Mouse (Mus musculus) midbrain, embryonic 12.5 days (tissue): ENCODE data around the gene Ripply3. TPM values are rescaled to one million over a fixed set of nuclear protein-coding genes. Genes with fewer than 3 reads are reported as not detected.

ENCODE experiments used
- ATAC-seq: fragments of 200-750 bp; cut with Nextera tagmentation; 2 replicates; pipeline ENCODE4 v1.8.0; 2017; ENCODE audit warnings: low read depth, moderate TSS enrichment, moderate library complexity; ENCODE audit not compliant: low FRiP score
- H3K27ac ChIP-seq: fragments of 300-500 bp; sonication (generic); replicated peaks from 2 replicates; pipeline ENCODE4 v1.5.1; 2016; ENCODE audit warnings: mild to moderate bottlenecking
- H3K27me3 ChIP-seq: fragments of 300-500 bp; sonication (generic); 2 replicates; pipeline ENCODE4 v1.6.1; 2016; ENCODE audit warnings: mild to moderate bottlenecking
- H3K36me3 ChIP-seq: fragments of 300-500 bp; sonication (generic); 2 replicates; pipeline ENCODE4 v1.6.1; 2016
- H3K4me1 ChIP-seq: fragments of 300-500 bp; sonication (generic); 2 replicates; pipeline ENCODE4 v1.6.1; 2016
- H3K4me2 ChIP-seq: fragments of 300-500 bp; sonication (generic); replicated peaks from 2 replicates; pipeline ENCODE4 v1.6.1; 2016; ENCODE audit warnings: mild to moderate bottlenecking, moderate library complexity
- H3K4me3 ChIP-seq: fragments of 300-500 bp; sonication (generic); 2 replicates; pipeline ENCODE4 v1.5.1; 2016; ENCODE audit warnings: mild to moderate bottlenecking
- H3K9ac ChIP-seq: fragments of 300-500 bp; sonication (generic); replicated peaks from 2 replicates; pipeline ENCODE4 v1.6.1; 2016; ENCODE audit warnings: mild to moderate bottlenecking, moderate library complexity
- H3K9me3 ChIP-seq: fragments of 300-500 bp; sonication (generic); 2 replicates; pipeline ENCODE4 v1.6.1; 2016; ENCODE audit warnings: mild to moderate bottlenecking
- WGBS: fragments of 180-500 bp; shearing (Covaris S2); methylation state at CpG from one replicate; pipeline ENCODE4 v1.1.7; 2016; 5-methylcytosine and 5-hydroxymethylcytosine counted together
- polyA plus RNA-seq: library from polyadenylated mRNA; unstranded; fragments of >200 nt; fragmentation: Nextera tagmentation; extraction: Ambion mirVana; gene quantifications from 2 replicates; pipeline ENCODE4 v1.2.1, GENCODE M21; 2016

The Ripply3 gene
- polyA plus RNA-seq, 1 experiment from 2014 or later: 3.4 TPM

- Histone ChIP-seq H3K27ac (no peak overlapping the region), H3K4me3 (no peak overlapping the region), H3K27me3 (no peaks in the 10 kb centered on the region), H3K4me1 (0 out of 2 replicates have a peak, but pooled peaks cover 9% of the 10 kb centered on the region), H3K36me3 (no peaks in the 10 kb centered on the region), H3K4me2 (no peak overlapping the region), H3K9ac (no peak overlapping the region), H3K9me3 (no peaks in the 10 kb centered on the region)
- WGBS: 82% methylated on average over 7 of the region's 7 CpGs
- no peak for ATAC-seq
Observed at GRCm38 (mm10) chr16:94347080-94347731, 19.0 kb downstream of the Ripply3 start.

- Histone ChIP-seq H3K27ac (no peak overlapping the region), H3K4me1 (peaks cover 14% of the 10 kb centered on the region; the same call in 1 of the 2 replicates), H3K27me3 (no peaks in the 10 kb centered on the region), H3K4me2 (no peak overlapping the region), H3K9me3 (no peaks in the 10 kb centered on the region), H3K36me3 (no peaks in the 10 kb centered on the region), H3K4me3 (no peak overlapping the region), H3K9ac (no peak overlapping the region)
- ATAC-seq: no peak
- WGBS: 90% methylated on average over 2 of the region's 2 CpGs
Observed at GRCm38 (mm10) chr16:94348779-94349178, 20.6 kb downstream of the Ripply3 start.

GRCm38 (mm10) chr16:94349588-94350286 is 21.5 kb downstream of the Ripply3 start:
- Histone ChIP-seq H3K36me3 (no peaks in the 10 kb centered on the region), H3K27me3 (no peaks in the 10 kb centered on the region), H3K27ac (no peak overlapping the region), H3K9ac (no peak overlapping the region), H3K4me1 (peaks cover 14% of the 10 kb centered on the region; the same call in 1 of the 2 replicates), H3K4me2 (no peak overlapping the region), H3K4me3 (no peak overlapping the region), H3K9me3 (no peaks in the 10 kb centered on the region)
- ATAC-seq: no peak
- WGBS: 71% methylated on average over 11 of the region's 11 CpGs

GRCm38 (mm10) chr16:94350287-94350677 is 22.1 kb downstream of the Ripply3 start:
- Histone ChIP-seq H3K4me3 (no peak overlapping the region), H3K27ac (no peak overlapping the region), H3K9ac (no peak overlapping the region), H3K36me3 (no peaks in the 10 kb centered on the region), H3K9me3 (no peaks in the 10 kb centered on the region), H3K4me1 (peaks cover 14% of the 10 kb centered on the region; the same call in 1 of the 2 replicates), H3K4me2 (no peak overlapping the region), H3K27me3 (no peaks in the 10 kb centered on the region)
- 70% methylated on average over 10 of the region's 10 CpGs for WGBS
- ATAC-seq: no peak

GRCm38 (mm10) chr16:94354450-94354849 is 26.2 kb downstream of the Ripply3 start:
- no peaks in the 10 kb centered on the region for H3K36me3 ChIP-seq
- no peak overlapping the region for H3K9ac ChIP-seq
- no peak overlapping the region for H3K4me3 ChIP-seq
- H3K27ac ChIP-seq: no peak overlapping the region
- ATAC-seq: no peak
- no peaks in the 10 kb centered on the region for H3K9me3 ChIP-seq
- H3K27me3 ChIP-seq: no peaks in the 10 kb centered on the region
- peaks cover 14% of the 10 kb centered on the region; the same call in 1 of the 2 replicates for H3K4me1 ChIP-seq
- 61% methylated on average over 9 of the region's 9 CpGs for WGBS
- no peak overlapping the region for H3K4me2 ChIP-seq

- Histone ChIP-seq H3K4me3 (no peak overlapping the region), H3K27me3 (no peaks in the 10 kb centered on the region), H3K9ac (no peak overlapping the region), H3K4me1 (peaks cover 5% of the 10 kb centered on the region; the same call in 1 of the 2 replicates), H3K36me3 (no peaks in the 10 kb centered on the region), H3K27ac (no peak overlapping the region), H3K4me2 (no peak overlapping the region), H3K9me3 (no peaks in the 10 kb centered on the region)
- 76% methylated on average over 7 of the region's 7 CpGs for WGBS
- no peak for ATAC-seq
Observed at GRCm38 (mm10) chr16:94356046-94356445, 27.8 kb downstream of the Ripply3 start.

GRCm38 (mm10) chr16:94356776-94357494 is 28.7 kb downstream of the Ripply3 start:
- WGBS: 89% methylated on average over 11 of the region's 11 CpGs
- Histone ChIP-seq H3K4me2 (no peak overlapping the region), H3K9me3 (no peaks in the 10 kb centered on the region), H3K4me1 (peaks cover 6% of the 10 kb centered on the region), H3K27me3 (no peaks in the 10 kb centered on the region), H3K9ac (no peak overlapping the region), H3K4me3 (no peak overlapping the region), H3K36me3 (no peaks in the 10 kb centered on the region), H3K27ac (no peak overlapping the region)
- no peak for ATAC-seq

GRCm38 (mm10) chr16:94358091-94358490 is 29.9 kb downstream of the Ripply3 start:
- H3K9ac ChIP-seq: no peak overlapping the region
- H3K36me3 ChIP-seq: no peaks in the 10 kb centered on the region
- H3K27ac ChIP-seq: no peak overlapping the region
- peaks cover 12% of the 10 kb centered on the region for H3K4me1 ChIP-seq
- H3K4me3 ChIP-seq: no peak overlapping the region
- no peaks in the 10 kb centered on the region for H3K27me3 ChIP-seq
- no peaks in the 10 kb centered on the region for H3K9me3 ChIP-seq
- WGBS: 89% methylated on average over 3 of the region's 3 CpGs
- no peak overlapping the region for H3K4me2 ChIP-seq
- no peak for ATAC-seq

GRCm38 (mm10) chr16:94360578-94361350 is 32.5 kb downstream of the Ripply3 start:
- Histone ChIP-seq H3K4me2 (no peak overlapping the region), H3K36me3 (peaks cover 8% of the 10 kb centered on the region; the same call in 1 of the 2 replicates), H3K4me1 (peaks cover 6% of the 10 kb centered on the region), H3K27me3 (no peaks in the 10 kb centered on the region), H3K9ac (no peak overlapping the region), H3K9me3 (no peaks in the 10 kb centered on the region), H3K4me3 (no peak overlapping the region), H3K27ac (no peak overlapping the region)
- WGBS: 91% methylated on average over 13 of the region's 13 CpGs
- no peak for ATAC-seq

- no peak overlapping the region for H3K4me2 ChIP-seq
- peaks cover 8% of the 10 kb centered on the region; the same call in 1 of the 2 replicates for H3K36me3 ChIP-seq
- 0 out of 2 replicates have a peak overlapping the region, but pooled peaks have one; percentile 17 for H3K27ac ChIP-seq
- H3K27me3 ChIP-seq: no peaks in the 10 kb centered on the region
- H3K4me3 ChIP-seq: no peak overlapping the region
- H3K9me3 ChIP-seq: no peaks in the 10 kb centered on the region
- H3K9ac ChIP-seq: 0 out of 2 replicates have a peak overlapping the region, but pooled peaks have one; percentile 15
- H3K4me1 ChIP-seq: peaks cover 6% of the 10 kb centered on the region
- ATAC-seq: peak; percentile 49; the same call in 1 of the 2 replicates
- 46% methylated on average over 10 of the region's 10 CpGs for WGBS
Observed at GRCm38 (mm10) chr16:94362174-94362873, 34.1 kb downstream of the Ripply3 start.

GRCm38 (mm10) chr16:94363814-94364213 is 35.6 kb downstream of the Ripply3 start:
- Histone ChIP-seq H3K4me2 (no peak overlapping the region), H3K36me3 (peaks cover 8% of the 10 kb centered on the region; the same call in 1 of the 2 replicates)
- 88% methylated on average over 4 of the region's 4 CpGs for WGBS

More at GRCm38 (mm10) chr16:94363814-94364213, 35.6 kb downstream of the Ripply3 start:
- Histone ChIP-seq H3K27me3 (no peaks in the 10 kb centered on the region), H3K9me3 (no peaks in the 10 kb centered on the region), H3K27ac (no peak overlapping the region), H3K9ac (no peak overlapping the region), H3K4me3 (no peak overlapping the region), H3K4me1 (peaks cover 15% of the 10 kb centered on the region)
- no peak for ATAC-seq
